Mouse (Mus musculus) left cerebral cortex, adult 2 months (tissue): ENCODE data around the gene Asb3. TPM values are rescaled to one million over a fixed set of nuclear protein-coding genes. Genes with fewer than 3 reads are reported as not detected.
"Not testable (repeated sequence)": the region's sequence is repeated elsewhere in the genome, so short reads cannot be mapped to it uniquely, and the experiment has no call there.

Experiments used
- DNase-seq, 2 experiments: peaks; one replicate each; pipeline ENCODE4 v3.0.0; 2021 to 2022; ENCODE audit warnings: low spot score in 2 of 2, mixed read lengths in 1 of 2; ENCODE audit errors: extremely low spot score in 1 of 2
- H3K27ac ChIP-seq: fragments of 200-600 bp; 2 replicates; pipeline ENCODE4 v1.8.1; 2022
- H3K4me3 ChIP-seq: fragments of 200-600 bp; 2 replicates; pipeline ENCODE4 v1.8.1; 2022
- CTCF ChIP-seq: fragments of 200-600 bp; IDR thresholded peaks from 2 replicates; pipeline ENCODE4 v1.8.1; 2022; ENCODE audit warnings: antibody characterized with exemption, mild to moderate bottlenecking, moderate library complexity
- intact Hi-C: fragments of 180-260 bp; cut with DNase I; formaldehyde crosslinking; loops from one replicate; pipeline ENCODE4 v1.15.1; 2025
- total RNA-seq, 2 experiments: library from RNA; stranded (reverse); gene quantifications; 2 replicates each; pipeline ENCODE4 v1.2.3; 2021

Asb3 gene
- total RNA-seq, 2 experiments from 2014 or later = 18.7 to 19.4 TPM

- no peak overlapping the region for H3K27ac ChIP-seq
- TF ChIP-seq CTCF = no peak
- H3K4me3 ChIP-seq = peak overlapping the region; percentile 70; the same call in 1 of the 2 replicates
- intact Hi-C loops = no loop called here
- DNase-seq = no peak
Observed at GRCm38 (mm10) chr11:30952829-30953228, 67.6 kb downstream of the Asb3 start.

GRCm38 (mm10) chr11:30953469-30954154, 68.4 kb downstream of the Asb3 start:
- Histone ChIP-seq H3K27ac (peak overlapping the region; percentile 93), H3K4me3 (peak overlapping the region; percentile 70)
- DNase-seq = peak; percentile 47 to 48
- TF ChIP-seq CTCF = no peak; the same call in 1 of the 2 replicates
- intact Hi-C loops = loop anchor here (1.0 kb wide), 1 partner anchor 33 kb away; the partner anchor contains the start of gene Chac2

GRCm38 (mm10) chr11:30954279-30954725, 69.1 kb downstream of the Asb3 start, which contains the start of gene Erlec1:
Gene Erlec1, minus strand, starts transcription at chr11:30954335.
- Histone ChIP-seq H3K27ac (peak within 1 kb of the TSS; percentile 93), H3K4me3 (peak within 1 kb of the TSS; percentile 70)
- TF ChIP-seq CTCF = peak; percentile 9
- DNase-seq = peak; percentile 90 to 92
- intact Hi-C loops = loop anchor here (1.0 kb wide), 1 partner anchor 32 kb away; the partner anchor contains the start of gene Chac2

- DNase-seq = no peak
- Histone ChIP-seq H3K4me3 (peak overlapping the region; percentile 73), H3K27ac (no peak overlapping the region)
- intact Hi-C loops = no loop called here
- no peak for TF ChIP-seq CTCF
Observed at GRCm38 (mm10) chr11:30985237-30985636, 100.0 kb downstream of the Asb3 start.

- TF ChIP-seq CTCF = no peak
- intact Hi-C loops = loop anchor here (1.0 kb wide), 1 partner anchor 32 kb away; the partner anchor contains the start of gene Erlec1
Observed at GRCm38 (mm10) chr11:30985877-30986624, 100.8 kb downstream of the Asb3 start, which contains the start of gene Chac2. Gene Chac2, minus strand, starts transcription at chr11:30986350.

GRCm38 (mm10) chr11:30986625-30987017, 101.4 kb downstream of the Asb3 start:
- Histone ChIP-seq H3K27ac (peak overlapping the region; percentile 68; the same call in 1 of the 2 replicates), H3K4me3 (peak overlapping the region; percentile 73)
- no peak for DNase-seq
- intact Hi-C loops = loop anchor here (1.0 kb wide), 1 partner anchor 32 kb away; the partner anchor contains the start of gene Erlec1
- TF ChIP-seq CTCF = no peak

More at GRCm38 (mm10) chr11:30985877-30986624, 100.8 kb downstream of the Asb3 start, which contains the start of gene Chac2:
- DNase-seq = peak; percentile 81 to 85
- peak within 1 kb of the TSS; percentile 73 for H3K4me3 ChIP-seq
- H3K27ac ChIP-seq = peak within 1 kb of the TSS; percentile 91

GRCm38 (mm10) chr11:30996670-30997069, 111.5 kb downstream of the Asb3 start:
- no peak overlapping the region for H3K27ac ChIP-seq
- no peak for DNase-seq
- no peak overlapping the region for H3K4me3 ChIP-seq
- TF ChIP-seq CTCF = no peak
- intact Hi-C loops = no loop called here

- intact Hi-C loops = no loop called here
Observed at GRCm38 (mm10) chr11:30998199-30998598, 113.0 kb downstream of the Asb3 start.

GRCm38 (mm10) chr11:30998704-30999103, 113.5 kb downstream of the Asb3 start:
- H3K27ac ChIP-seq = no peak overlapping the region
- no peak overlapping the region for H3K4me3 ChIP-seq
- no peak for TF ChIP-seq CTCF
- intact Hi-C loops = no loop called here
- DNase-seq = no peak

More at GRCm38 (mm10) chr11:30998199-30998598, 113.0 kb downstream of the Asb3 start:
- no peak for DNase-seq
- no peak for TF ChIP-seq CTCF
- Histone ChIP-seq H3K4me3 (no peak overlapping the region), H3K27ac (no peak overlapping the region)

- Histone ChIP-seq H3K4me3 (no peak overlapping the region), H3K27ac (no peak overlapping the region)
- TF ChIP-seq CTCF = no peak
- intact Hi-C loops = no loop called here
- no peak for DNase-seq
Observed at GRCm38 (mm10) chr11:31000028-31000427, 114.8 kb downstream of the Asb3 start.

- intact Hi-C loops = no loop called here
- H3K27ac ChIP-seq = no peak overlapping the region
- no peak for TF ChIP-seq CTCF
- no peak for DNase-seq
- no peak overlapping the region for H3K4me3 ChIP-seq
Observed at GRCm38 (mm10) chr11:31001169-31001908, 116.1 kb downstream of the Asb3 start.

GRCm38 (mm10) chr11:31009668-31010067, 124.5 kb downstream of the Asb3 start:
- intact Hi-C loops = not testable (repeated sequence)

GRCm38 (mm10) chr11:31017466-31017865, 132.2 kb downstream of the Asb3 start:
- intact Hi-C loops, DNase-seq, H3K4me3 ChIP-seq, H3K27ac ChIP-seq: not testable (repeated sequence)

More at GRCm38 (mm10) chr11:31009668-31010067, 124.5 kb downstream of the Asb3 start:
- DNase-seq, H3K27ac ChIP-seq, H3K4me3 ChIP-seq: not testable (repeated sequence)
